Comparison of ENCODE assay signal across 8 mouse cellular contexts in genomic region chr7:112528582-112529360, GRCm38 (mm10).
DNase-seq lines count a peak whose midpoint lies in the region.

No protein-coding gene starts in this region.

- DNase-seq in heart, adult 9 months (ENCODE audit: low spot score in 2 of 2), result peak; percentile 41 to 45
- DNase-seq in heart, postnatal 25 days (ENCODE audit: low spot score), result no peak
- DNase-seq in adrenal gland, postnatal 14 days, result peak; percentile 62
- DNase-seq in kidney, adult 11 months, result peak; percentile 57
- peak; percentile 73 for DNase-seq in lung, postnatal 10 days
- DNase-seq in layer of hippocampus, adult 18-20 months (ENCODE audit: low spot score in 2 of 2), result no peak
- no peak for DNase-seq in left cerebral cortex, adult 9 months (ENCODE audit: low spot score in 2 of 2)
- no peak for DNase-seq in urinary bladder, postnatal 14 days (ENCODE audit: low spot score)

- intact Hi-C loops in heart, postnatal 25 days (cut with DNase I), result no loop called here

Comparison
In these comparisons a context has a peak if more than half of its experiments do, and no peak if none do; other contexts are left out.
1. DNase-seq: peak in heart, adult 9 months (2 of 2), adrenal gland, postnatal 14 days (single experiment), kidney, adult 11 months (single experiment) and lung, postnatal 10 days (single experiment); none in heart, postnatal 25 days (single experiment), layer of hippocampus, adult 18-20 months (0 of 2), left cerebral cortex, adult 9 months (0 of 2) and urinary bladder, postnatal 14 days (single experiment).